Mouse (Mus musculus) stomach, embryonic 16.5 days (tissue): ENCODE results near the gene Rnasel. TPM values are rescaled to one million over a fixed set of nuclear protein-coding genes. Genes with fewer than 3 reads are reported as not detected.
A peak's percentile ranks its signal among the peaks of the same experiment; 100 is the strongest.
"Not testable (repeated sequence)": the region's sequence is repeated elsewhere in the genome, so short reads cannot be mapped to it uniquely, and the experiment has no call there.

Experiments used
- ATAC-seq: fragments of 200-750 bp; cut with Nextera tagmentation; 2 replicates; pipeline ENCODE4 v1.8.0; 2017; ENCODE audit warnings: moderate number of reproducible peaks, moderate TSS enrichment; ENCODE audit not compliant: insufficient read depth, low FRiP score
- H3K27ac ChIP-seq: fragments of 300-500 bp; sonication (generic); 2 replicates; pipeline ENCODE4 v1.5.1; 2014; ENCODE audit warnings: low read length
- H3K27me3 ChIP-seq: fragments of 300-500 bp; sonication (generic); 2 replicates; pipeline ENCODE4 v1.6.1; 2014; ENCODE audit warnings: low read length, control low read depth, mixed read lengths; ENCODE audit not compliant: control insufficient read depth, insufficient read depth
- H3K36me3 ChIP-seq: fragments of 300-500 bp; sonication (generic); 2 replicates; pipeline ENCODE4 v1.6.1; 2014; ENCODE audit warnings: low read length; ENCODE audit not compliant: control insufficient read depth, insufficient read depth
- H3K4me1 ChIP-seq: fragments of 300-500 bp; sonication (generic); 2 replicates; pipeline ENCODE4 v1.6.1; 2014; ENCODE audit warnings: low read length, control low read depth, mixed read lengths; ENCODE audit not compliant: control insufficient read depth, insufficient read depth
- H3K4me2 ChIP-seq: fragments of 300-500 bp; sonication (generic); 2 replicates; pipeline ENCODE4 v1.6.1; 2014; ENCODE audit warnings: low read depth, low read length, mixed read lengths
- H3K4me3 ChIP-seq: fragments of 300-500 bp; sonication (generic); replicated peaks from 2 replicates; pipeline ENCODE4 v1.5.1; 2014; ENCODE audit warnings: mild to moderate bottlenecking, low read length
- H3K9ac ChIP-seq: fragments of 300-500 bp; sonication (generic); 2 replicates; pipeline ENCODE4 v1.6.1; 2014; ENCODE audit warnings: low read length
- H3K9me3 ChIP-seq: fragments of 300-500 bp; sonication (generic); replicated peaks from 2 replicates; pipeline ENCODE4 v1.6.1; 2016; ENCODE audit warnings: low read length, control low read depth; ENCODE audit not compliant: control insufficient read depth
- WGBS: fragments of 180-500 bp; shearing (Covaris S2); extraction: QIAGEN DNeasy Blood & Tissue Kit; methylation state at CpG from one replicate; pipeline ENCODE4 v1.1.7; 2014; 5-methylcytosine and 5-hydroxymethylcytosine counted together
- polyA plus RNA-seq: library from polyadenylated mRNA; unstranded; fragments of >200 nt; fragmentation: Nextera tagmentation; extraction: Ambion mirVana; gene quantifications from 2 replicates; pipeline ENCODE4 v1.2.1, GENCODE M21; 2015

The Rnasel gene
- polyA plus RNA-seq, 1 experiment from 2014 or later = 13.7 TPM

- ATAC-seq = peak; percentile 47; the same call in 1 of the 2 replicates
- peak overlapping the region; percentile 39 for H3K4me3 ChIP-seq
- H3K27me3 ChIP-seq = no peaks in the 10 kb centered on the region
- peak overlapping the region; percentile 51 for H3K4me2 ChIP-seq
- peak overlapping the region; percentile 62 for H3K9ac ChIP-seq
- H3K4me1 ChIP-seq = peaks cover 16% of the 10 kb centered on the region; the same call in 1 of the 2 replicates
- no peaks in the 10 kb centered on the region for H3K9me3 ChIP-seq
- no peaks in the 10 kb centered on the region for H3K36me3 ChIP-seq
- 23% methylated on average over 13 of the region's 13 CpGs for WGBS
- peak overlapping the region; percentile 69 for H3K27ac ChIP-seq
These were observed 2.6 kb downstream of the Rnasel start for GRCm38 (mm10) chr1:153751763-153752301.

GRCm38 (mm10) chr1:153752521-153752920 is 3.3 kb downstream of the Rnasel start:
- WGBS = 68% methylated on average over 6 of the region's 6 CpGs
- H3K27ac ChIP-seq = peak overlapping the region; percentile 69
- H3K36me3 ChIP-seq = no peaks in the 10 kb centered on the region
- no peak for ATAC-seq
- H3K4me3 ChIP-seq = peak overlapping the region; percentile 39
- no peaks in the 10 kb centered on the region for H3K9me3 ChIP-seq
- peak overlapping the region; percentile 51 for H3K4me2 ChIP-seq
- peaks cover 16% of the 10 kb centered on the region; the same call in 1 of the 2 replicates for H3K4me1 ChIP-seq
- peak overlapping the region; percentile 62 for H3K9ac ChIP-seq
- no peaks in the 10 kb centered on the region for H3K27me3 ChIP-seq

- H3K27ac ChIP-seq = no peak overlapping the region
- no peak overlapping the region for H3K4me2 ChIP-seq
- WGBS = 67% methylated on average over 25 of the region's 25 CpGs
These were observed 4.7 kb downstream of the Rnasel start for GRCm38 (mm10) chr1:153753725-153754464.

GRCm38 (mm10) chr1:153764136-153764535 is 14.9 kb downstream of the Rnasel start:
- H3K4me1 ChIP-seq = no peaks in the 10 kb centered on the region
- H3K27ac ChIP-seq = no peak overlapping the region
- 84% methylated on average over 11 of the region's 11 CpGs for WGBS
- H3K27me3 ChIP-seq = no peaks in the 10 kb centered on the region
- no peaks in the 10 kb centered on the region for H3K36me3 ChIP-seq
- no peak overlapping the region for H3K4me2 ChIP-seq
- H3K9ac ChIP-seq = no peak overlapping the region
- no peaks in the 10 kb centered on the region for H3K9me3 ChIP-seq
- no peak for ATAC-seq
- H3K4me3 ChIP-seq = no peak overlapping the region

More at GRCm38 (mm10) chr1:153753725-153754464, 4.7 kb downstream of the Rnasel start:
- Histone ChIP-seq H3K4me1 (peaks cover 10% of the 10 kb centered on the region; the same call in 1 of the 2 replicates), H3K9ac (no peak overlapping the region), H3K27me3 (no peaks in the 10 kb centered on the region), H3K9me3 (no peaks in the 10 kb centered on the region), H3K36me3 (no peaks in the 10 kb centered on the region), H3K4me3 (no peak overlapping the region)
- ATAC-seq = no peak

GRCm38 (mm10) chr1:153766298-153766697 is 17.1 kb downstream of the Rnasel start:
- Histone ChIP-seq H3K9ac (no peak overlapping the region), H3K9me3 (no peaks in the 10 kb centered on the region), H3K36me3 (no peaks in the 10 kb centered on the region), H3K27me3 (no peaks in the 10 kb centered on the region), H3K4me2 (no peak overlapping the region), H3K4me3 (no peak overlapping the region), H3K27ac (no peak overlapping the region), H3K4me1 (no peaks in the 10 kb centered on the region)
- WGBS = 51% methylated on average over 8 of the region's 8 CpGs
- ATAC-seq = no peak

- Histone ChIP-seq H3K27ac (no peak overlapping the region), H3K36me3 (no peaks in the 10 kb centered on the region), H3K4me2 (no peak overlapping the region), H3K9ac (no peak overlapping the region), H3K4me1 (no peaks in the 10 kb centered on the region), H3K4me3 (no peak overlapping the region), H3K27me3 (no peaks in the 10 kb centered on the region), H3K9me3 (no peaks in the 10 kb centered on the region)
- no peak for ATAC-seq
- 74% methylated on average over 1 of the region's 1 CpGs for WGBS
These were observed 18.1 kb downstream of the Rnasel start for GRCm38 (mm10) chr1:153767281-153767680.

GRCm38 (mm10) chr1:153768465-153768864 is 19.2 kb downstream of the Rnasel start:
- WGBS = 66% methylated on average over 5 of the region's 5 CpGs
- Histone ChIP-seq H3K4me2 (no peak overlapping the region), H3K9me3 (no peaks in the 10 kb centered on the region), H3K27me3 (no peaks in the 10 kb centered on the region), H3K9ac (no peak overlapping the region), H3K27ac (0 out of 2 replicates have a peak overlapping the region, but pooled peaks have one; percentile 0), H3K4me1 (no peaks in the 10 kb centered on the region), H3K36me3 (no peaks in the 10 kb centered on the region), H3K4me3 (no peak overlapping the region)
- ATAC-seq = no peak

GRCm38 (mm10) chr1:153769571-153769970 is 20.3 kb downstream of the Rnasel start:
- H3K9ac ChIP-seq, H3K27me3 ChIP-seq, H3K4me3 ChIP-seq, ATAC-seq, H3K4me1 ChIP-seq, H3K4me2 ChIP-seq, H3K9me3 ChIP-seq, H3K36me3 ChIP-seq: not testable (repeated sequence)
- peak overlapping the region; percentile 21; the same call in 1 of the 2 replicates for H3K27ac ChIP-seq
- WGBS = 46% methylated on average over 6 of the region's 6 CpGs

- no peak overlapping the region for H3K9ac ChIP-seq
- ATAC-seq = peak; percentile 79
These were observed 21.0 kb downstream of the Rnasel start for GRCm38 (mm10) chr1:153769998-153770775.

More at GRCm38 (mm10) chr1:153769998-153770775, 21.0 kb downstream of the Rnasel start:
- WGBS = 50% methylated on average over 10 of the region's 10 CpGs
- H3K36me3 ChIP-seq = no peaks in the 10 kb centered on the region
- H3K9me3 ChIP-seq = no peaks in the 10 kb centered on the region
- peak overlapping the region; percentile 21; the same call in 1 of the 2 replicates for H3K27ac ChIP-seq
- H3K4me1 ChIP-seq = no peaks in the 10 kb centered on the region
- H3K27me3 ChIP-seq = no peaks in the 10 kb centered on the region
- H3K4me2 ChIP-seq = no peak overlapping the region
- no peak overlapping the region for H3K4me3 ChIP-seq
